Mouse (Mus musculus): ENCODE results near the gene C9. TPM values are rescaled to one million over a fixed set of nuclear protein-coding genes. Genes with fewer than 3 reads are reported as not detected.

Gene C9
- total and polyA plus RNA-seq, 2 experiments, result 60.7 to 259 TPM

DNA sequence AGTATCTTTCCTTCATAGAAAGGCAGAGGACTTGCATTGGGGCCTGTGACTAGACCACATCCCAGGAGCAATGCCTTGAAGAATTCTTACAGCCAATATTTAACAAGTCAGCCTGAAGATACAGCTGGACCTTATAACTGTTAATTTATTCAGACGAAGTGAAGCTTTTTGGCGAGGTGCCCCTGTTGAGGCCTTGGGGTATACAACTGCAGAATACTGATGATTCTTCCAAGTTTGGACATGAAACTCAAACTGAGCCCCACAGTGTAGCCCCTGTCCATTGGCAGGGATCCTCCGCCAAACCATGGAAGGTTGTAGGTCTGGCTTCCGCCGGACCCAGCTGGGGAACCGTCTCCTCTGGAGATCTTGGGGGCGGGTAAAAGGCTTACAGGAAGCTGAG is 12.7 kb upstream of the C9 start:
- H3K4me1 ChIP-seq (ENCODE audit: control insufficient read depth, insufficient read depth, low read length), result no peaks in the 10 kb centered on the region
- no peak overlapping the region for H3K9ac ChIP-seq (ENCODE audit: low read depth, low read length)
- H3K79me2 ChIP-seq (ENCODE audit: control insufficient read depth, insufficient read depth, low read length), result no peaks in the 10 kb centered on the region
- 83% methylated on average over 7 of the region's 7 CpGs for WGBS
- no peak for DNase-seq (ENCODE audit: extremely low read depth, low read depth, low spot score)
- no peak overlapping the region for H3K4me3 ChIP-seq (ENCODE audit: insufficient read depth, low read depth, low read length)
- H3K27ac ChIP-seq (replicated peaks; ENCODE audit: insufficient read depth, low read depth, low read length), result no peak overlapping the region
- no peaks in the 10 kb centered on the region for H3K27me3 ChIP-seq (ENCODE audit: control insufficient read depth, insufficient read depth, low read length)
- TF ChIP-seq CTCF (IDR thresholded peaks at IDR 0.05; ENCODE audit: low read depth, low read length) (no peak), POLR2A (IDR thresholded peaks at IDR 0.05; ENCODE audit: extremely low read depth, insufficient read depth, low read length) (no peak)
- H3K36me3 ChIP-seq (ENCODE audit: control insufficient read depth, insufficient read depth, low read length), result no peaks in the 10 kb centered on the region; the same call in none of the 2 replicates

DNA sequence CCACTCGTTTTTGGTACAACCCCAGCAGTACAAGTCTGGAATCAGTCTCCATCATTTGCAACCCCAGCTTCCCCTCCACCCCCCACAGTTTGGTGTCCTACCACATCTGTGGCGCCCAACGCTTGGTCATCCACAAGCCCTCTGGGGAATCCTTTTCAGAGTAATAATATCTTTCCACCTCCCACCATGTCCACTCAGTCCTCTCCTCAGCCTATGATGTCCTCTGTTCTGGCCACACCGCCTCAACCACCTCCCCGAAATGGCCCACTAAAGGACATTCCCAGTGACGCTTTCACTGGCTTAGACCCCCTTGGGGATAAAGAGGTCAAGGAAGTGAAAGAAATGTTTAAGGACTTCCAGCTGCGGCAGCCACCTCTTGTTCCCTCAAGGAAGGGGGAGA is 9.8 kb upstream of the C9 start:
- Histone ChIP-seq H3K27me3 (ENCODE audit: control insufficient read depth, insufficient read depth, low read length) (no peaks in the 10 kb centered on the region), H3K27ac (replicated peaks; ENCODE audit: insufficient read depth, low read depth, low read length) (no peak overlapping the region), H3K36me3 (ENCODE audit: control insufficient read depth, insufficient read depth, low read length) (peaks cover 2% of the 10 kb centered on the region), H3K4me1 (ENCODE audit: control insufficient read depth, insufficient read depth, low read length) (peaks cover 14% of the 10 kb centered on the region; the same call in 1 of the 2 replicates), H3K79me2 (ENCODE audit: control insufficient read depth, insufficient read depth, low read length) (no peaks in the 10 kb centered on the region), H3K9ac (ENCODE audit: low read depth, low read length) (no peak overlapping the region), H3K4me3 (ENCODE audit: insufficient read depth, low read depth, low read length) (no peak overlapping the region)
- 91% methylated on average over 7 of the region's 7 CpGs for WGBS
- DNase-seq (ENCODE audit: extremely low read depth, low read depth, low spot score), result no peak
- TF ChIP-seq CTCF (IDR thresholded peaks at IDR 0.05; ENCODE audit: low read depth, low read length) (no peak), POLR2A (IDR thresholded peaks at IDR 0.05; ENCODE audit: extremely low read depth, insufficient read depth, low read length) (no peak)

DNA sequence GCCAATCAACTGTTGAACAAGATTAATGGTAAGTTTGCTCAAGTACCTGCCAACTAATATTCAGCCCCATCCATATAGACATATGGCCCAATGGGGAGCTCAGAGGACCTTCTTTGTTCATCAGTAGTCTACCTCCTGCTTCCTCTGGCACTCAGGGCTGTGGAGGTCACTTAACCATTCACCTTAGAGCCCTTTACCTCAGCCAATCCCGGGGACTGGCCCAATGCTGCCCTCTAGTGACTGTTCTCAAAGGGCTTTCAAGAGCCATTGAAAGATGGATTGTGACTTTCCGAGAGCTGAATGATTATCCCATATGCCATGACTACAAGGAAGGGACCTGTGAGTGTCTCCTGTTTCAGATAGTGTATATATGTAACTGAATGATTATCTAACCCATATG is 9.4 kb upstream of the C9 start:
- TF ChIP-seq POLR2A (IDR thresholded peaks at IDR 0.05; ENCODE audit: extremely low read depth, insufficient read depth, low read length) (no peak), CTCF (IDR thresholded peaks at IDR 0.05; ENCODE audit: low read depth, low read length) (peak; percentile 76)
- DNase-seq (ENCODE audit: extremely low read depth, low read depth, low spot score), result peak; percentile 63
- Histone ChIP-seq H3K27me3 (ENCODE audit: control insufficient read depth, insufficient read depth, low read length) (no peaks in the 10 kb centered on the region), H3K27ac (replicated peaks; ENCODE audit: insufficient read depth, low read depth, low read length) (no peak overlapping the region), H3K36me3 (ENCODE audit: control insufficient read depth, insufficient read depth, low read length) (peaks cover 2% of the 10 kb centered on the region), H3K9ac (ENCODE audit: low read depth, low read length) (no peak overlapping the region), H3K79me2 (ENCODE audit: control insufficient read depth, insufficient read depth, low read length) (no peaks in the 10 kb centered on the region), H3K4me3 (ENCODE audit: insufficient read depth, low read depth, low read length) (no peak overlapping the region), H3K4me1 (ENCODE audit: control insufficient read depth, insufficient read depth, low read length) (peaks cover 14% of the 10 kb centered on the region; the same call in 1 of the 2 replicates)
- 24% methylated on average over 2 of the region's 2 CpGs for WGBS

DNA sequence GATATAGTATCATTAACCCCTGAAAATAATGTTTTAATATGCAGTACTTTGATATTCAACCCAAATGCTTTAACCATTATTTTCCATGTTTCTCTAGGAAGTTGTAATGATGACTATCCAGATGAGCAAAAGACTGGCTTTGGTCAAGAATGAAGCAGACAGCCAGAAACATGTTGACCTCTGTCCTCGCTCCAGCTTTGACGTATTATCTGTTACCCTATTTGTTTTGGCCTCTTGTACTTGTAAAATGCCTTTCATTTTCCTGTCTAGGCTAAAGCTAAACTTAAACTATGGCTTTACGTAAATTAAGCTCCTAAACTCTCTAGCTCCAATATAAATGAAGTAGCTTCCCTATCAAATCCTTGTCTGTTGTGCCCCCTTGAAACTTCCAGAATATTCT is 6.4 kb upstream of the C9 start:
- H3K27ac ChIP-seq (replicated peaks; ENCODE audit: insufficient read depth, low read depth, low read length), result peak overlapping the region; percentile 44
- DNase-seq (ENCODE audit: extremely low read depth, low read depth, low spot score), result peak; percentile 95
- 20% methylated on average over 3 of the region's 3 CpGs for WGBS
- H3K4me1 ChIP-seq (ENCODE audit: control insufficient read depth, insufficient read depth, low read length), result peaks cover 29% of the 10 kb centered on the region
- H3K4me3 ChIP-seq (ENCODE audit: insufficient read depth, low read depth, low read length), result no peak overlapping the region
- TF ChIP-seq CTCF (IDR thresholded peaks at IDR 0.05; ENCODE audit: low read depth, low read length) (no peak), POLR2A (IDR thresholded peaks at IDR 0.05; ENCODE audit: extremely low read depth, insufficient read depth, low read length) (no peak)
- peaks cover 2% of the 10 kb centered on the region for H3K36me3 ChIP-seq (ENCODE audit: control insufficient read depth, insufficient read depth, low read length)
- H3K9ac ChIP-seq (ENCODE audit: low read depth, low read length), result no peak overlapping the region
- H3K79me2 ChIP-seq (ENCODE audit: control insufficient read depth, insufficient read depth, low read length), result no peaks in the 10 kb centered on the region
- H3K27me3 ChIP-seq (ENCODE audit: control insufficient read depth, insufficient read depth, low read length), result no peaks in the 10 kb centered on the region

DNA sequence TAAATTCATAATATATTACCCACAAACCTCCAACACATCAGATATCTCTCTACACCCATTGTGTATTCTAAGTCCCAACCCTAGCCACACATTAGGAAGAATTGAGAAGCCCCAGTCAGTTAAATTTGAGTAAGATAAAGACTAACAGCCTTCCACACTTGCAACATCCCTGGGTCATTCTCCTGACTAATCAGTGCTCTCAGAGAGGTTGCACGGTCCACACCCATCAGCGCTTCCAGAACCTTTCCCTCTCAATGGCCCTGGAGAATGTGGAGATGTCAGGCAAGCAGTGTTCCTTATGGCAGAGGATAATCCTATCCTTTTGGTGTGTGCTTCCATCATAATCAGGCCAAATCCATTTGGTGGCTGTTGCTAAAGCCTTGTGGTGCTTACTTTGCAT is 675 bp upstream of the C9 start:
- Histone ChIP-seq H3K79me2 (ENCODE audit: control insufficient read depth, insufficient read depth, low read length) (peaks cover 11% of the 10 kb centered on the region; the same call in 1 of the 2 replicates), H3K4me3 (ENCODE audit: insufficient read depth, low read depth, low read length) (no peak overlapping the region), H3K36me3 (ENCODE audit: control insufficient read depth, insufficient read depth, low read length) (no peaks in the 10 kb centered on the region), H3K27ac (replicated peaks; ENCODE audit: insufficient read depth, low read depth, low read length) (peak overlapping the region; percentile 83), H3K9ac (ENCODE audit: low read depth, low read length) (peak overlapping the region; percentile 14; the same call in 1 of the 2 replicates), H3K27me3 (ENCODE audit: control insufficient read depth, insufficient read depth, low read length) (no peaks in the 10 kb centered on the region), H3K4me1 (ENCODE audit: control insufficient read depth, insufficient read depth, low read length) (peaks cover 36% of the 10 kb centered on the region)
- no peak for TF ChIP-seq POLR2A (IDR thresholded peaks at IDR 0.05; ENCODE audit: extremely low read depth, insufficient read depth, low read length)
- no peak for TF ChIP-seq CTCF (IDR thresholded peaks at IDR 0.05; ENCODE audit: low read depth, low read length)
- WGBS, result 21% methylated on average over 2 of the region's 2 CpGs
- peak; percentile 80 for DNase-seq (ENCODE audit: extremely low read depth, low read depth, low spot score)

DNA sequence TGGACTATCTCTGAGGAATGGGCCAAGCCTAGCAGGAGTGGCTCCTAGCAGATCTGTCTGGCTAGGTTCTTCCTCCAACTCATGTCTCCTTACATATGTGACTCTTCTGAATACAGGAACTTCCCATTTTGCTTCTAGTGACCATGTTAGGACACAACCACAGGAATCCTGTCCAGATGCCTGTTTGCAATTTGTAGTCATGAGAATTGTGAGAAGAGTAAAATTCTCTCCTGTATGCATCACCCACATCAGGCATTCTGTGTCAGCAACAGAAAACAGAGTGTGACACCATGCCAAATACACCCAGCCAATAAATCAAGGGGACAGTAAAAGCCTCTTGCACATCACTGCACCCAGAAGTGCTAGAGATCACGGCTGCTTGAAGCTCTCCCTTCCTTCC is 1.1 kb downstream of the C9 start:
- TF ChIP-seq POLR2A (IDR thresholded peaks at IDR 0.05; ENCODE audit: extremely low read depth, insufficient read depth, low read length) (no peak), CTCF (IDR thresholded peaks at IDR 0.05; ENCODE audit: low read depth, low read length) (no peak)
- WGBS, result 31% methylated on average over 1 of the region's 1 CpGs

More for the DNA sequence above, 1.1 kb downstream of the C9 start:
- Histone ChIP-seq H3K36me3 (ENCODE audit: control insufficient read depth, insufficient read depth, low read length) (peaks cover 6% of the 10 kb centered on the region; the same call in 1 of the 2 replicates), H3K4me1 (ENCODE audit: control insufficient read depth, insufficient read depth, low read length) (peaks cover 39% of the 10 kb centered on the region), H3K27me3 (ENCODE audit: control insufficient read depth, insufficient read depth, low read length) (no peaks in the 10 kb centered on the region), H3K79me2 (ENCODE audit: control insufficient read depth, insufficient read depth, low read length) (peaks cover 11% of the 10 kb centered on the region; the same call in 1 of the 2 replicates), H3K4me3 (ENCODE audit: insufficient read depth, low read depth, low read length) (peak overlapping the region; percentile 47), H3K9ac (ENCODE audit: low read depth, low read length) (peak overlapping the region; percentile 81), H3K27ac (replicated peaks; ENCODE audit: insufficient read depth, low read depth, low read length) (peak overlapping the region; percentile 92)
- DNase-seq (ENCODE audit: extremely low read depth, low read depth, low spot score), result peak; percentile 77
